Mouse (Mus musculus): ENCODE measurements around the gene Gsdme.

The Gsdme gene

GRCm38 (mm10) chr6:50244967-50245366 is 18.7 kb downstream of the Gsdme start:
- no peak for DNase-seq (ENCODE audit: low spot score)

GRCm38 (mm10) chr6:50244126-50244525 is 19.5 kb downstream of the Gsdme start:
- no peak for DNase-seq (ENCODE audit: low spot score)

- no peak for DNase-seq (ENCODE audit: low spot score)
These were observed 23.2 kb downstream of the Gsdme start for GRCm38 (mm10) chr6:50240437-50240836.

GRCm38 (mm10) chr6:50239902-50240301 is 23.8 kb downstream of the Gsdme start:
- DNase-seq (ENCODE audit: low spot score): no peak

DNA sequence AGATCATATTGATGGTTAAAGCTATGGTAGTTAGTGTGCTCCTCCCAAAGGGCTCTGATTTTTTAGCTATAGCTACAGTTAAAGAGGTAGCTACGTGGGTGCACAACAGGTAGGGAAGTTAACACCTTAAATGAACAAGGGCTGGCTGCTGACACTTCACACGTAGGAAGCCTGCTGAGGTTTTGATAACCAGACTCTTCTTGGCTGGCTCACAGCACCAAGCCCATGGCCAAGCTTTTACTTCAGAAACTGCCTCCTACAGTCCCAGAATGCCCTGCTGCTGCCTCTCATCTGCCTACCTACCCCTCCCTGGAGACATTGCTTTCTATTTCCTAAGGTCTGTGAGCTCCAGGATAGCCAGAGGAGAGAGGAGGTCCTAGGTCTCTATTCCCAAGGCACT is 25.7 kb downstream of the Gsdme start:
- no peak for DNase-seq (ENCODE audit: low spot score)

GRCm38 (mm10) chr6:50232984-50233383 is 30.7 kb downstream of the Gsdme start:
- DNase-seq (ENCODE audit: low spot score): peak; percentile 10

DNA sequence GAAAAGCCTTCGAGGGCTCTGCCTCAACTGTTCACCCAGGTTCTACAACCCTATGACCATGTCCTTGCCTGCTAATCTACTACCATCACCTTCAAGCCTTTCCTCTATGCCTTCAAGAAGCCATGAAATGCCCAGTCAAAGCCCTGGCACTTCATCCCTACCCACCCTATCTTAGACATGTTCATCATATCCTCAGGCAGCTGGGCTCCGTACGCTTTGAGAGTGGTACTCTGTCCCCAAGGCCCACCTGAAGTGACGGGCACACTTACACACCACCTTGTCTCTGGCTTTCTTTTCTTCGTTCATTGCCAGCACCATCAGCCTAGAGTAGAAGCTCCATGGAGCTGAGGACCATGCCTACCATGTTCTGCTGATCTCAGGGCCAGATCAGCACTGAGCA is 32.4 kb downstream of the Gsdme start:
- DNase-seq (ENCODE audit: low spot score): no peak

GRCm38 (mm10) chr6:50228180-50228579 is 35.5 kb downstream of the Gsdme start:
- DNase-seq (ENCODE audit: low spot score): no peak

- DNase-seq (ENCODE audit: low spot score): no peak
These were observed 38.4 kb downstream of the Gsdme start for GRCm38 (mm10) chr6:50225232-50225631.

- no peak for DNase-seq (ENCODE audit: low spot score)
These were observed 40.1 kb downstream of the Gsdme start for GRCm38 (mm10) chr6:50223606-50224005.

DNA sequence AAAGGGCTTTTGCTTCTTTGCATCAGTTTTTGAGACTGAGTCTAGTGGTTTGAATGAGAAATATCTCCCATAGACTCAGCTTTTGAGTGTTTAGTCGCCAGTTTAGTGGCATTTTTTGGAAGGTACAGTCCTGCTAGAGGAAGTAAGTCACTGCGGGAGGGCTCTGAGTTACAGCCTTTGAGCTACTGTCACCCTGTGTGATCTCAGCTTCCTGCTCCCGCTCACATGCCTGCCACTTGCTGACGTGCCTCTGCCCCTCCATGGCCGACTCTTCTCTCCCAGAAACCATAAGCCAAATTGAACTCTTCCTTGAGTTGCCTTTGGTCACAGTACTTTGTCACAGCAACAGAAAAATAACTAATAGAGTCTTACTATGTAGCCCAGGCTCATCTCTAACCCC is 40.7 kb downstream of the Gsdme start:
- no peak for DNase-seq (ENCODE audit: low spot score)

DNA sequence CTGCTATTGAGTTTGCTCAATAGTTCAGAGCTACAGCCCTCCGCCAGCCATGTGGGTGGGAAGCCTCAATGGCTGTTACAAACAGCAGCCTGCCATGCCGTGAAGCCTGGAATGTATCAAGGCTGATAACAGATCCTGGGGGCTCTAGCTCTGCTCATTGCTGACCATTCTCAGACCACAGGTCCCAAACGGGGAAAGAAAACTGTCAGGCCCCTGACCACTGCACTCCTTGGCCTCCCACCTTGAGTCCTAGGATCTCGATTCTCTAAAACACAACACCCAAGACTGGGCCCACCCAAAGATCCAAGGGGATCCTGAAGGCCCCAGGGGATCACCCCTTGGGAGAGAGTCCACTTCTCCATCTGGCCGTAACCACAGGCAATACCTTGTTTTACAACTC is 41.3 kb downstream of the Gsdme start:
- no peak for DNase-seq (ENCODE audit: low spot score)

GRCm38 (mm10) chr6:50220863-50221262 is 42.8 kb downstream of the Gsdme start:
- peak; percentile 33 for DNase-seq (ENCODE audit: low spot score)

- no peak for DNase-seq (ENCODE audit: low spot score)
These were observed 44.6 kb downstream of the Gsdme start for GRCm38 (mm10) chr6:50219066-50219465.

- DNase-seq (ENCODE audit: low spot score): no peak
These were observed 45.0 kb downstream of the Gsdme start for GRCm38 (mm10) chr6:50218628-50219027.

GRCm38 (mm10) chr6:50215986-50216385 is 47.7 kb downstream of the Gsdme start:
- DNase-seq (ENCODE audit: low spot score): no peak

DNA sequence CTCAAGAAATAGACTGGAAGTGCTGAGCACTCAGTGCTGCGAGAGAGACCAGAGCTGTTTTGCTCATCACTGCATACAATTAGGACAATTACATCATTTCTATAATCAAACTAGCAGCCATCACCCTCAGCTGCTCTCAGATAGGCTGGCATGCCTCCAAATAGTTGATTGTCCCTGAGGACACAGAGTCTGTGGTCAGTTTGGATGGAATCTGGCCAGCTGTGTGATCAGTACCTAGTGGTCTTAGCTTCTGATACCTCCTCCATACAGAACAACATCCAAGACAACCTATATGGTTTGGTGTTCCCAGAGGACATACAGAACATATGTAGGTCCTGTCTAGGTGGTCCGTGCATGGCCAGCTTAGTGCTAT is 48.3 kb downstream of the Gsdme start:
- DNase-seq (ENCODE audit: low spot score): no peak

- DNase-seq (ENCODE audit: low spot score): no peak
These were observed 48.8 kb downstream of the Gsdme start for GRCm38 (mm10) chr6:50214711-50215372.

DNA sequence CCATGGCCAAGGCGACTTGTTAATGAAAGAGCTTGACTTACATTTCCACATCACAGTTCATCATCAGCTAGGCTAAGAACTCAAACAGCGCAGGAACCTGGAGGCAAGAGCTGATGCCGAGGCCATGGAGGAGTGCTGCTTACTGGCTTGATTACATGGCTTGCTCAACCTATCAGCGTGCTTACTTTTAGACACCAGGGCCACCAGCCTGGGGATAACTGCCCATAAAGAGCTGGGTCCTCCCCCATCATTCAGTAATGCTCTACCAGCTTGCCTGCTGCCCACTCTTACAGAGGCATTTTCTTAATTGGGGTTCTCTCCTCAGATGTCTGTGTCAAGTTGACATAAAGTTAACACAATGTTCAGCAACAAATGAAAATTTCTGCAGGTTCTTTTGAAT is 58.6 kb downstream of the Gsdme start:
- no peak for DNase-seq (ENCODE audit: low spot score)

- DNase-seq (ENCODE audit: low spot score): no peak
These were observed 59.3 kb downstream of the Gsdme start for GRCm38 (mm10) chr6:50204356-50204755.

DNA sequence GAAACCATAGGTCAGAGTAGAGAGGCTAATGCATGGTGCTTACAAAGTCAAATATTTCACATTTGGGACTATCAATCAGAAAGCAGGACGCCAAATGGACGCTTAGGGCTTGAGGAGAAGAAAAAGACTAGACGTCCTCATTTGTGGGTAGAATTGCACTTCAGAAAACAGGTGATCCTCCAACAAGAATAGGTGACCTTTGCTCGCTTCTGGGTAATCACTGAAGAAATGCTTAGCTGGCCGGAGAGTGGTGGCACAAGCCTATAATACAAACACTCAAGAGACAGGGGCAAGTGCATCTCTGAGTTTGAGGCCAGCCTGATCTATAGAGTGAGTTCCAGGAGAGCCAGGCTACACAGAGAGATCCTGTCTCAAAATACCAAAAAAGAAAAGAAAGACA is 69.8 kb downstream of the Gsdme start:
- DNase-seq (ENCODE audit: low spot score): no peak

- no peak for DNase-seq (ENCODE audit: low spot score)
These were observed 70.8 kb downstream of the Gsdme start for GRCm38 (mm10) chr6:50192822-50193221.

GRCm38 (mm10) chr6:50192169-50192568 is 71.5 kb downstream of the Gsdme start:
- no peak for DNase-seq (ENCODE audit: low spot score)

DNA sequence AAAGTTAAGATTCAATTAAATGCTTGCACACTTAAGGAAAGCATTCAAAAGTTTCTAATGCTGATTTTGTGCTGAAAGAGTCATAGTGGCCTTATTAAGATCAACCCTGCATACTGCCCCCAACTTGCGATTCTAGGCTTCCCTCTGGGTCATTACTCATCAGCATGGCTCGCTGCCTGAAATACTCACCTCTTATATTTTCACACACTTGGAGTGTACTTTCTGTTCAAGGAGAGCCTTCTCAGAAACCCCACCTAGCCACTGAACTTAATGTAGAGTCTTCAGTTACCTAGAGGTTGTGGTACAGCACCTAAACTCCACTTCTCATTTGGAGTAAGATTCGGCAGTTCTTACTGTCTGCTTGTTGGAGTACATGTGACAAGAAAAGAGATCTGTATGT is 72.1 kb downstream of the Gsdme start:
- DNase-seq (ENCODE audit: low spot score): no peak

GRCm38 (mm10) chr6:50189376-50189775 is 74.3 kb downstream of the Gsdme start:
- no peak for DNase-seq (ENCODE audit: low spot score)

Measured in urinary bladder, postnatal 14 days (tissue).